Mouse (Mus musculus) gastrocnemius, adult 2 months (tissue): ENCODE measurements around the gene Npr1. TPM values are rescaled to one million over a fixed set of nuclear protein-coding genes. Genes with fewer than 3 reads are reported as not detected.
A peak's percentile ranks its signal among the peaks of the same experiment; 100 is the strongest.

Experiments
- DNase-seq: peaks from one replicate; pipeline ENCODE4 v3.0.0; 2022
- H3K27ac ChIP-seq: fragments of 200-600 bp; 2 replicates; pipeline ENCODE4 v1.8.1; 2022; ENCODE audit warnings: mild to moderate bottlenecking
- H3K4me3 ChIP-seq: fragments of 200-600 bp; 2 replicates; pipeline ENCODE4 v1.8.1; 2022; ENCODE audit warnings: mild to moderate bottlenecking, moderate library complexity
- CTCF ChIP-seq: fragments of 200-600 bp; IDR thresholded peaks from 2 replicates; pipeline ENCODE4 v1.8.1; 2022; ENCODE audit warnings: antibody characterized with exemption, mild to moderate bottlenecking, moderate library complexity
- intact Hi-C: fragments of 180-260 bp; cut with DNase I; formaldehyde crosslinking; loops from one replicate; pipeline ENCODE4 v1.15.1; 2025
- total RNA-seq, 2 experiments: library from RNA; stranded (reverse); gene quantifications; 2 replicates each; pipeline ENCODE4 v1.2.3; 2021

Npr1 gene
- total RNA-seq, 2 experiments from 2014 or later, result 6.5 to 8.3 TPM

GRCm38 (mm10) chr3:90448626-90449025, 17.0 kb downstream of the Npr1 start:
- no peak overlapping the region for H3K4me3 ChIP-seq
- no peak for TF ChIP-seq CTCF
- peak overlapping the region; percentile 90 for H3K27ac ChIP-seq
- DNase-seq, result no peak
- intact Hi-C loops, result no loop called here

GRCm38 (mm10) chr3:90447123-90447494, 18.6 kb downstream of the Npr1 start:
- DNase-seq, result no peak
- no peak for TF ChIP-seq CTCF
- H3K27ac ChIP-seq, result peak overlapping the region; percentile 90
- intact Hi-C loops, result no loop called here
- H3K4me3 ChIP-seq, result peak overlapping the region; percentile 58

- Histone ChIP-seq H3K27ac (peak overlapping the region; percentile 90), H3K4me3 (peak overlapping the region; percentile 58)
- DNase-seq, result peak; percentile 91
- intact Hi-C loops, result no loop called here
- TF ChIP-seq CTCF, result no peak
These were observed 19.1 kb downstream of the Npr1 start for GRCm38 (mm10) chr3:90446389-90447122.

GRCm38 (mm10) chr3:90445417-90446200, 20.1 kb downstream of the Npr1 start:
- Histone ChIP-seq H3K4me3 (peak overlapping the region; percentile 58), H3K27ac (peak overlapping the region; percentile 90)
- no peak for TF ChIP-seq CTCF
- no peak for DNase-seq
- intact Hi-C loops, result no loop called here

- Histone ChIP-seq H3K4me3 (no peak overlapping the region), H3K27ac (no peak overlapping the region)
- no peak for DNase-seq
- no peak for TF ChIP-seq CTCF
- intact Hi-C loops, result no loop called here
These were observed 21.7 kb downstream of the Npr1 start for GRCm38 (mm10) chr3:90443977-90444376.

GRCm38 (mm10) chr3:90440756-90441155, 24.9 kb downstream of the Npr1 start:
- no peak overlapping the region for H3K4me3 ChIP-seq
- intact Hi-C loops, result no loop called here
- TF ChIP-seq CTCF, result no peak

GRCm38 (mm10) chr3:90437131-90437530, 28.5 kb downstream of the Npr1 start:
- intact Hi-C loops, result no loop called here
- no peak for DNase-seq
- no peak for TF ChIP-seq CTCF
- Histone ChIP-seq H3K27ac (no peak overlapping the region), H3K4me3 (no peak overlapping the region)

More at GRCm38 (mm10) chr3:90440756-90441155, 24.9 kb downstream of the Npr1 start:
- no peak for DNase-seq
- H3K27ac ChIP-seq, result no peak overlapping the region

- Histone ChIP-seq H3K4me3 (peak overlapping the region; percentile 96), H3K27ac (peak overlapping the region; percentile 98)
- intact Hi-C loops, result loop anchor here (5.0 kb wide), 1 partner anchor 33 kb away; the partner anchor contains the start of gene Npr1
- TF ChIP-seq CTCF, result no peak
- DNase-seq, result no peak
These were observed 31.5 kb downstream of the Npr1 start for GRCm38 (mm10) chr3:90434073-90434730.

- peak within 1 kb of the TSS; percentile 96 for H3K4me3 ChIP-seq
- DNase-seq, result peak; percentile 100
- peak within 1 kb of the TSS; percentile 98 for H3K27ac ChIP-seq
- TF ChIP-seq CTCF, result no peak
- intact Hi-C loops, result loop anchor here (5.0 kb wide), 1 partner anchor 34 kb away; the partner anchor contains the start of gene Npr1
These were observed 32.2 kb downstream of the Npr1 start, which contains the start of gene Ints3 for GRCm38 (mm10) chr3:90433381-90434020. TSS of gene Ints3 (minus strand) at chr3:90433622.

GRCm38 (mm10) chr3:90432811-90433219, 32.9 kb downstream of the Npr1 start:
- no peak for DNase-seq
- no peak for TF ChIP-seq CTCF
- Histone ChIP-seq H3K4me3 (peak overlapping the region; percentile 96), H3K27ac (peak overlapping the region; percentile 98)
- intact Hi-C loops, result loop anchor here (5.0 kb wide), 1 partner anchor 34 kb away; the partner anchor contains the start of gene Npr1

GRCm38 (mm10) chr3:90432348-90432747, 33.3 kb downstream of the Npr1 start:
- peak overlapping the region; percentile 96 for H3K4me3 ChIP-seq
- intact Hi-C loops, result loop anchor here (5.0 kb wide), 1 partner anchor 35 kb away; the partner anchor contains the start of gene Npr1
- no peak for DNase-seq
- peak overlapping the region; percentile 98 for H3K27ac ChIP-seq
- TF ChIP-seq CTCF, result no peak

- peak overlapping the region; percentile 28; the same call in 1 of the 2 replicates for H3K27ac ChIP-seq
- no peak for TF ChIP-seq CTCF
- no peak for DNase-seq
These were observed 36.1 kb downstream of the Npr1 start for GRCm38 (mm10) chr3:90429576-90429975.

More at GRCm38 (mm10) chr3:90429576-90429975, 36.1 kb downstream of the Npr1 start:
- intact Hi-C loops, result no loop called here
- no peak overlapping the region for H3K4me3 ChIP-seq
